Mouse (Mus musculus): Measurements from ENCODE around the gene Sgsm1. TPM values are rescaled to one million over a fixed set of nuclear protein-coding genes. Genes with fewer than 3 reads are reported as not detected.
A peak's percentile ranks its signal among the peaks of the same experiment; 100 is the strongest.

The Sgsm1 gene
- total RNA-seq, 1 experiment = 7.1 TPM

GRCm38 (mm10) chr5:113304527-113304926, 6.1 kb downstream of the Sgsm1 start:
- Histone ChIP-seq H3K4me1 (ENCODE audit: control insufficient read depth in 2 of 2, insufficient read depth in 2 of 2, low read length in 2 of 2, poor library complexity in 1 of 2) (peaks cover 0 to 5% of the 10 kb centered on the region in 2 experiments; a peak in 1 of 4 replicates), H3K27ac (ENCODE audit: insufficient read depth, low read depth, low read length, poor library complexity, severe bottlenecking) (no peak overlapping the region), H3K9ac (ENCODE audit: insufficient read depth, low read depth, low read length, poor library complexity, severe bottlenecking) (no peak overlapping the region), H3K4me3 (ENCODE audit: insufficient read depth in 1 of 2, low read depth in 1 of 2, low read length in 2 of 2, poor library complexity in 1 of 2, severe bottlenecking in 1 of 2) (no peak overlapping the region), H3K9me3 (ENCODE audit: control insufficient read depth, insufficient read depth, low read depth, low read length) (no peaks in the 10 kb centered on the region), H3K36me3 (ENCODE audit: control insufficient read depth, insufficient read depth, low read length, poor library complexity, severe bottlenecking) (no peaks in the 10 kb centered on the region)
- DNase-seq (ENCODE audit: low read depth, low spot score) = no peak
- in situ Hi-C loops (cut with MboI; ENCODE audit: low sequenced_read_pairs in 2 of 2, unreplicated experiment in 2 of 2) = no loop called here
- no peak for TF ChIP-seq CHD2 (IDR thresholded peaks at IDR 0.05; ENCODE audit: low read depth, low read length)
- TF ChIP-seq HCFC1 (IDR thresholded peaks at IDR 0.05; ENCODE audit: borderline replicate concordance, insufficient read depth, low read length) = no peak
- TF ChIP-seq ZC3H11A (IDR thresholded peaks at IDR 0.05; ENCODE audit: borderline replicate concordance, low read depth, low read length) = no peak
- TF ChIP-seq ZNF384 (IDR thresholded peaks at IDR 0.05; ENCODE audit: low read depth, low read length) = no peak
- no peak for TF ChIP-seq MAFK (IDR thresholded peaks at IDR 0.05; ENCODE audit: insufficient read depth, low read depth, low read length)

GRCm38 (mm10) chr5:113301841-113302240, 8.7 kb downstream of the Sgsm1 start:
- peak; percentile 72 for DNase-seq (ENCODE audit: low read depth, low spot score)
- H3K9ac ChIP-seq (ENCODE audit: insufficient read depth, low read depth, low read length, poor library complexity, severe bottlenecking) = peak overlapping the region; percentile 53
- in situ Hi-C loops (cut with MboI; ENCODE audit: low sequenced_read_pairs in 2 of 2, unreplicated experiment in 2 of 2) = no loop called here
- TF ChIP-seq HCFC1 (IDR thresholded peaks at IDR 0.05; ENCODE audit: borderline replicate concordance, insufficient read depth, low read length) (no peak), CHD2 (IDR thresholded peaks at IDR 0.05; ENCODE audit: low read depth, low read length) (no peak)
- no peak overlapping the region for H3K27ac ChIP-seq (ENCODE audit: insufficient read depth, low read depth, low read length, poor library complexity, severe bottlenecking)
- peaks cover 2 to 9% of the 10 kb centered on the region in 2 experiments; a peak in 3 of 4 replicates for H3K4me1 ChIP-seq (ENCODE audit: control insufficient read depth in 2 of 2, insufficient read depth in 2 of 2, low read length in 2 of 2, poor library complexity in 1 of 2)
- H3K9me3 ChIP-seq (ENCODE audit: control insufficient read depth, insufficient read depth, low read depth, low read length) = no peaks in the 10 kb centered on the region
- H3K4me3 ChIP-seq (ENCODE audit: insufficient read depth in 1 of 2, low read depth in 1 of 2, low read length in 2 of 2, poor library complexity in 1 of 2, severe bottlenecking in 1 of 2) = peak overlapping the region; percentile 58 to 68
- no peaks in the 10 kb centered on the region for H3K36me3 ChIP-seq (ENCODE audit: control insufficient read depth, insufficient read depth, low read length, poor library complexity, severe bottlenecking)

GRCm38 (mm10) chr5:113300148-113300889, 10.3 kb downstream of the Sgsm1 start:
- peaks cover 2 to 11% of the 10 kb centered on the region in 2 experiments; a peak in 3 of 4 replicates for H3K4me1 ChIP-seq (ENCODE audit: control insufficient read depth in 2 of 2, insufficient read depth in 2 of 2, low read length in 2 of 2, poor library complexity in 1 of 2)
- in situ Hi-C loops (cut with MboI; ENCODE audit: low sequenced_read_pairs in 2 of 2, unreplicated experiment in 2 of 2) = no loop called here
- H3K9me3 ChIP-seq (ENCODE audit: control insufficient read depth, insufficient read depth, low read depth, low read length) = no peaks in the 10 kb centered on the region
- peak overlapping the region in 1 of 2 experiments; percentile 29; a peak in 1 of 4 replicates for H3K4me3 ChIP-seq (ENCODE audit: insufficient read depth in 1 of 2, low read depth in 1 of 2, low read length in 2 of 2, poor library complexity in 1 of 2, severe bottlenecking in 1 of 2)
- no peak overlapping the region for H3K9ac ChIP-seq (ENCODE audit: insufficient read depth, low read depth, low read length, poor library complexity, severe bottlenecking)
- no peaks in the 10 kb centered on the region for H3K36me3 ChIP-seq (ENCODE audit: control insufficient read depth, insufficient read depth, low read length, poor library complexity, severe bottlenecking)
- no peak overlapping the region for H3K27ac ChIP-seq (ENCODE audit: insufficient read depth, low read depth, low read length, poor library complexity, severe bottlenecking)
- DNase-seq (ENCODE audit: low read depth, low spot score) = no peak
- TF ChIP-seq CHD2 (IDR thresholded peaks at IDR 0.05; ENCODE audit: low read depth, low read length) = no peak
- TF ChIP-seq ZC3H11A (IDR thresholded peaks at IDR 0.05; ENCODE audit: borderline replicate concordance, low read depth, low read length) = no peak
- peak; percentile 65; the same call in 1 of the 2 replicates for TF ChIP-seq ZNF384 (IDR thresholded peaks at IDR 0.05; ENCODE audit: low read depth, low read length)
- TF ChIP-seq MAFK (IDR thresholded peaks at IDR 0.05; ENCODE audit: insufficient read depth, low read depth, low read length) = no peak
- TF ChIP-seq HCFC1 (IDR thresholded peaks at IDR 0.05; ENCODE audit: borderline replicate concordance, insufficient read depth, low read length) = no peak

GRCm38 (mm10) chr5:113299433-113299832, 11.2 kb downstream of the Sgsm1 start:
- no peak for DNase-seq (ENCODE audit: low read depth, low spot score)
- H3K27ac ChIP-seq (ENCODE audit: insufficient read depth, low read depth, low read length, poor library complexity, severe bottlenecking) = no peak overlapping the region
- no peak overlapping the region for H3K9ac ChIP-seq (ENCODE audit: insufficient read depth, low read depth, low read length, poor library complexity, severe bottlenecking)
- H3K36me3 ChIP-seq (ENCODE audit: control insufficient read depth, insufficient read depth, low read length, poor library complexity, severe bottlenecking) = no peaks in the 10 kb centered on the region
- H3K4me3 ChIP-seq (ENCODE audit: insufficient read depth in 1 of 2, low read depth in 1 of 2, low read length in 2 of 2, poor library complexity in 1 of 2, severe bottlenecking in 1 of 2) = no peak overlapping the region
- peaks cover 2 to 11% of the 10 kb centered on the region in 2 experiments; a peak in 3 of 4 replicates for H3K4me1 ChIP-seq (ENCODE audit: control insufficient read depth in 2 of 2, insufficient read depth in 2 of 2, low read length in 2 of 2, poor library complexity in 1 of 2)
- no peaks in the 10 kb centered on the region for H3K9me3 ChIP-seq (ENCODE audit: control insufficient read depth, insufficient read depth, low read depth, low read length)
- TF ChIP-seq CHD2 (IDR thresholded peaks at IDR 0.05; ENCODE audit: low read depth, low read length) (no peak), HCFC1 (IDR thresholded peaks at IDR 0.05; ENCODE audit: borderline replicate concordance, insufficient read depth, low read length) (no peak), ZC3H11A (IDR thresholded peaks at IDR 0.05; ENCODE audit: borderline replicate concordance, low read depth, low read length) (no peak), ZNF384 (IDR thresholded peaks at IDR 0.05; ENCODE audit: low read depth, low read length) (no peak), MAFK (IDR thresholded peaks at IDR 0.05; ENCODE audit: insufficient read depth, low read depth, low read length) (no peak)
- in situ Hi-C loops (cut with MboI; ENCODE audit: low sequenced_read_pairs in 2 of 2, unreplicated experiment in 2 of 2) = no loop called here

All from ES-E14 (cell line).